Mouse (Mus musculus): ENCODE results near the gene Avp.

DNA sequence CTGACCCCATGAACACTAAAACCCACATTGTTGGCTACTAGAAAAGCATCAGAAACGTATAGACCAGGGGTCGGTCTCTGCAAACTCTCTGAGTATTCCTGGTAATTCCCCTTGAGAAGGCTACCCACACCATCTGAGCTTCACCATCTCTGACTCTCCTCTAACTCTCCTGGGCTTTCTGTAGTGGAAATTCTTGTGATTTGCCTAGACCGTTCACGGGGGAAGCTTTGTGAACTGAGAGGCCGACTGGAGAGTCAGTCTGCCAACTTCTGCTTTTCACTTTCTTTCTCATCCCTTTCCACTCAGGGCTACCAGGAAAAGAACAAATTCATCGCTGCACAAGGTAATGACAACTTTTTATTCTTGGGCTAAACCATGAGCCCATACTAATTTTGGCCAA, 47.3 kb downstream of the Avp start:
- no peak for TF ChIP-seq CTCF (conservative IDR thresholded peaks at IDR 0.05; ENCODE audit: low read length)
- no peak for TF ChIP-seq NANOG (IDR thresholded peaks at IDR 0.05; ENCODE audit: borderline replicate concordance, low read length)
- no peak for TF ChIP-seq POU5F1 (IDR thresholded peaks at IDR 0.05; ENCODE audit: borderline replicate concordance, low read length)
